Mouse (Mus musculus) adrenal gland, postnatal 10 days (tissue): ENCODE data around the gene Pde1a. TPM values are rescaled to one million over a fixed set of nuclear protein-coding genes. Genes with fewer than 3 reads are reported as not detected.

Experiments used
- DNase-seq: peaks from one replicate; pipeline ENCODE4 v3.0.0; 2021; ENCODE audit warnings: mixed read lengths
- long read RNA-seq, 2 experiments: library from polyadenylated mRNA; stranded (forward); transcript quantifications; one replicate each; pipeline ENCODE4 v2.0.0; 2021
- total RNA-seq, 2 experiments: library from RNA; stranded (reverse); gene quantifications; 2 replicates each; pipeline ENCODE4 v1.2.3; 2021

Pde1a gene
- 10 to 100 TPM; 17.4 to 20.3 TPM for total RNA-seq
- long read RNA-seq, experiment 1, partial matches to known transcripts = 0 of 26 reads
- long read RNA-seq, experiment 1, other reads (novel, unspliced or antisense) = 26 of 26 reads
- long read RNA-seq, experiment 2, partial matches to known transcripts = 0 of 12 reads
- long read RNA-seq, experiment 2, other reads (novel, unspliced or antisense) = 12 of 12 reads

DNA sequence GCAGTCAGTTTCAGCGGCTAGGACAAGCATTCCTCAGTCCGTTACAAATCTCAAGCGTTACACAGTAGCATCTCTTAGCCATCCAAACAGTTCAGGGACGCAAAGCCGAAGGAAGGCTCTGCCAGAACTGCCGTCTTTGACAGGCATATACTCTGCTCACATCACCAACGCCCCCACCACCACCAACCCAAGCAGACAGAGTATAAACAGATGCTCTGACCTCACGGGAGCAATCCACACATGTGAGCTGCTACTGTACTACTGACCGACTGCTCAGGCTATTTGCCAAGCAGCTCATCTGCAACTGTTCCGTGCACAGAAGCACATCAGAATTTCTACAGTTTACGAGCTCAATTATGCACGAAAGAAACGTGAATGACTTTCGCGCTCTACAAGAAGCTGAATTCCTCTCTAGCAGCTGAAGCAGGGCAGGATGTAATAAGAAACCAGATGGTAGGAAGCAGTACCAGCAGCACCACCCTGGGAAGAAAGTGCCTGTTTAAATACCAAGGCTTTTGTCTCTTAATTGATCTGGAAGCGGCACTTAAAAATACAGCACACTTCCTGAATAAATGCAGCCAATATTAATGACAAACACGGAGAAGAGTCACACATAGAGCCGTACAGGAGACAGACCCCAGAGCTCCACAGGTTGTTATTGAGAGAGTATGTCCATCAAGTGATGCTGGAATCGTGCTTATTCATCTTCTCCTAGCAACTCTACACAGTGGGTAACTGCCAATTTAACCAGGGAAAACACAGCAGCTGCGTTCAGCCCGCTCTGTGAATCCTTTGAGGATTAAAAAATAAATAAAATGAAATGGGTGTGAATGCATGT, at the start of gene Pde1a:
Gene Pde1a (minus strand): TSS at position 598 of the 838 bp plus-strand sequence.
- DNase-seq = no peak

DNA sequence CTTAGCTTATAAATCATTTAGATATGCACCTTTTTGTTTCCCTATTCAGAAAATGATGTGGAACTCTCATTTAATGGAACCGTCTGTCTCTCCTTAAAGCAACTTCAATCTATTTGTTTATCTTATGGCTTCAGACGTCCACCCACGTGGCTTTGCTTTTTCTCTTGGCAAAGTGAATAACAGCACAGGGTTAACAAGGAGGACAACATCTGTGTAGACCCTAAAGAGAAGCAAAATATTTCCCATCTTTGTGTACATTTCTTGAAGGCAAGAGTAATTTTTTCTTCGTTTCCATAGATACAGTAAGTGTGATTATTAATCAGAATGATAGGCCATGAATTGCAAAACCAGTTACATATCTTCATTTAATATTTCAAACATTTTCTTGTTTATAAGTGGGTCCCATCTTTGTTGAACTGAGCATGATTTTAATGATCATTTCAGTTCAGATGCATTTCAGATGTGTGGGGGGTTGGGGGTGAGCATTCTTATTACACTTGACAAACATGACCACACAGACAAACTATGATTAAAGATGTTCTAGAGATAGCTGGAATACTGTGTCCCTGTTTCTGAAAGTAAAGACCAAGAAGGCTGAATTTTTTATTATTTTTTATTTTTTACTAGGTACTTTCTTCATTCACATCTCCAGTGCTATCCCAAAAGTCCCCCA, 49.5 kb upstream of the Pde1a start:
- DNase-seq = no peak

DNA sequence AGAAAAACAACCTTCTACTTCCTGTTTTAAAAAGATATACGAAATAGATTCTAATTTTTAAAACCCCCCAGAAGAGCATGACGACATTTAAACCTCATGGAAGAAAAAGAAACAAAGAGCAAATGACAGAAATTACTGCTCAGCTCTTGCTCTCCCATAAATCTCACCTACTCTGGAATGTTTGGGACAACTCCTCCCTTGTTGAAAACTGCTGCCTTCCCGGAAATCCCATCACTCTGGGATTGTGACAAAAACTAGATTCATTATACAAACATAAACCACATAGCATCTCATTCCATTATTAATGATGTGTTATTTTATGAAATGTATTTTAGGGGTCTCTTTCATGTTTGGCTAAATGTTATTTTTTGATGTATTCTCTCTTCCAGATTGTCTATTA, 48.9 kb upstream of the Pde1a start:
- no peak for DNase-seq

DNA sequence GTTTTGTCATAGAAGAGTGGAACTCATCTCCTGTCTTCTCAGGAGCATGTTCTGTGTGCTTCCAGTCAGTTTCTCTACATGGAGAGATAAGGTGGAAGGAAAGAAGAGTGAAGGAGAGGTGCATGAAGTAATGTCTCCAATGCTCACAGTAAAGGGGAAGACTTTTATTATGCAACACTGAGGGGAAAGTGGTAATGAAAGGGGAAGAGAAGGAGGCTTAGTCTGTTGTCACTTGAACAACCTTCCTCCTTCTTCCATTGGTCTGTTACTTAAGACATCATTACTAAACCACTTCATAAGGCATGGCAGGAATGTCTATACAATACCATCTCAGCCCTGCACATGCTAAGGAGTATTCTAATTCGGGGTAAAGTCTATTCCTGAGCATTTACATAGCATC, 38.8 kb upstream of the Pde1a start:
- DNase-seq = no peak

DNA sequence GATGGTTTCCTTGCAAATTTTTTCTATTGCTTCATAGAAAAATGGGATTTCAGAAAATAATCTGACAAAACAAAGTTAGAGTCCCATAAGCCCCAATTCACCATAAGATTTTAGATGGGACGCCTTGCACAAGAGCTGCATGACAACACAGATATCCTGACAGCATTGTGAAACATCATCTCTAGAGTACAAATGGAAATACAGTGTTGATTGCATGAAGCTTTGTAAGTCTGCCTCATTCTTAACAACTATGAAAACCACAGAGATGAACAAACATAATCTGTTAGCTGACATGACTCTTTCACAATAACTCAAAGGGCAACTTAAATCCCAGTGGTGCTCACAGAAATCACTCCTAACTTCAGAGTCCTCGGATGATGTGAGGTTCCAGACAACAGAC, 29.5 kb upstream of the Pde1a start:
- no peak for DNase-seq

DNA sequence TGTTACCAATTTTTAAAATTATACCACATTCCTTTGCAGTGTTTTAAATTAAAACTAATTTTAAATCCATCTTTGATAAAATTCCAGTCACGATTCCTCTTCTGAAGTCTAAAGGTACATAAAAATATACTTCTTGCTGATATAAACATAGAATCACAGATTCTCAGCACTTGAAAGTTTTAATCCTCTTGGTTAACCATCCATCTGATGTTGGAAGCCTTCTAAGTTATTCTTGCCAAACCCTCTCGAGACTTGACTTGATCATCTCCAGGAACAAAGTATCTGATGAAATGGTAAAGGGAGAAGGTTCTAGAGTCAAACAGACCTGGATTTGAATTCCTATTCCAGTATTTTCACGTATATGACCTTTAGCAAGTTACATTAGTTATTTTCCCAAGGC, 28.9 kb upstream of the Pde1a start:
- DNase-seq = no peak

DNA sequence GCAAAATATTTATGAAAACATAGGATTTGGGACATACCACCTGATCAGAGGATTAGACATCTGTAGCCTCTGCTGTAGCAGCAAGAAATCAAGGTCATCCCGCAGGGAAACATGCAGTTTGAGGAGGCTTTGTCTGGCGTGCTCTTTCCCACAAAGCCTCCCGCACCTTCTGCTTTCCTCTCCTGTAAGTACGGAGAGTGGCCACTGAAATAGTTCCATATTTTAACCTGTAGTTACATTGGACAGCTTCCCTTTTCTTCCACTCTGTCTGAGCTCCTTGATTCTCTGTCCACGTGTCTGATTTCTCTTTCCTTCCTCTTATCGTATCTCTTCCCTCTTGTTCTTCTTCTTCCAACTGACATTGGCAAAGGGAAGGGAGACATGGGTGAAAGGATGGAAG, 20.8 kb upstream of the Pde1a start:
- DNase-seq = no peak

DNA sequence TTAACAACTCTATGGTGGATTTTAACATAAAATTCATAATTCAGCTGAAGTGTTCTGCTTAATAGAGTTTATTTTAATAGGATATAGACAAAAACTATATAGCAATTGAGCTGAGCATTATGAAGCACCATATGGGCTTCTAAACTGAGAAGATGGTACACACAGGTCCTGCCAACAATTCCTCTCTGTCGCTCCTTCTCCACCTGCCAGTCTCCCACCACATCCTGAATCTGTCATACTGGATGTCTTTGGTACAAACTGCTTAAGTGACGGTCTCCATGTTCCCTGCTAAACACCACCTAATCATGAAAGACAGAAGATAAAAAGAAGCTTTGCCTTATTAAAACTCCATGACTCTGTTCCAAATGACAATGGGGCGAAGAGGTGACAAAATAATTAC, 20.1 kb upstream of the Pde1a start:
- DNase-seq = no peak

DNA sequence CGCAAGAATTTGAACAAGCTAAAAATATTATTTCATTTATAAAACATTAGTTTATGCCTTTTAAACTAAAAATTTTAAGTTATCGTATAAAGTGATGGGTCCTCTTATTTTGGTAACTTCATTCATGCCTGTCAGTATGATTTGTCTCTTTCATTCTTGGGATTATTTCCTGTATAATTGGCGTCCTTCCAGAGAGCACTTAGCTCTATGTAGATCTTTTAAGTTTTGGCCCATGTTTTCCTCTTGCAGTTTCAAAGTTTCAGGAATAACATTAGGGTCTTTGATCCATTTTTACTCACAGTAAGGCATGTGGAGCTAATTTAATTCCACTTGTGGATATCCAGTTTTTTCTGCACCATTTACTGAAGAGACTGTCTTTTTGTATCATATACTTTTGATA, 5.8 kb upstream of the Pde1a start:
- no peak for DNase-seq

DNA sequence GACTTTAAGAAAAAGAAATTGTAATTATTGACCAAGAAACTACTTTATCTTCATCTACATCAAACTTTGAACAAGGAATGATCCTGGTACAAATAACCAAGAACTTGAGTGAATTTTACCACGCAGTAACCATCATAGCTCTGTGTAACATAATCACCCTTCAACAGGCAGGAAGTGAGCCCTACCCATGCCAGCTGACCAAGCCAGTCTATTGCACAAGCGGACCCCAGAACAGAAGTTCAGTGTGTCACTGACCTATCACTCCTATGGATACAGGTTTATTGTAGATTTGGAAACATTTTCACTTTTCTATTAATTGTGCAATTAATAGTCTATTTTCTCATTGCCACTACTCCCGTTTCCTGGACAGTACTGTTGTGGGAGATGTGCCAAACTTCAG, 3.4 kb upstream of the Pde1a start:
- DNase-seq = no peak

DNA sequence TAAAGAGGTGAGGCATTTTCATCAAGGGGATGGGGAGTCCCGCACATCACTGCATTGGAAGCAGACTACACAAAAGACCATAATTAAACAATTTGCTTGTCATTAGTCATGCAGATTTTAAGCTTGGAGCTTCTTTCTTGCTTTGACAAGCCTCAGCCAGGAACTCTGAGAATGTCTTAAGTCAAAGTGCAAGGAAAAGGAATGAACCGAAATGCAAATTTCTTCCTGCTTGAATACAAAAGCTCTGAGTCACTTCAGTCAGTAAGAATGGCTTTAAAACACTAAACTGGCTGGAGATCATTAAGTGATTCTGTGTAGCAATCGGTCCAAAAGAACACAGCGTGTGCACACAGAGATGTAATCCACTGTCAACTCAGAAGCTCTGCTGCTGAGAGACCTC, 2.6 kb downstream of the Pde1a start:
- no peak for DNase-seq

DNA sequence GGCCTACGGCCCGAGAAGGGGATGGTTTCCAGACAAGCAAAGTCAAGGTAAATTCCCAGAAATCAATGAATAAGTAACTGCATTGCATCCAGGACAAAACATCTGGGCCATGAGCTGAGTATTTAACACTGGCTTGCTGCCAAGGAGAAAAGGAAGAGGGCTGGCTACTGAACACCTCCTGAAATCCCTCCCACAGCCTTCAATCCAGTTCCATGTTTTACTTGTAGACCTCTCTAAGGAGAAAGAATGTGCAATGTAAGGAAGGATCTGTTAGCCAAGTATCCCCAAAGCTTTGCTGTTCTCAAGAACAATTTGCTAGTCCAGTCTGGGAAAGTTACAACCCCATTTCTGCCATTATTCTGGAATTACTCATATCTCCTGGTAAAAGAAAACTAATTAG, 42.4 kb downstream of the Pde1a start:
- no peak for DNase-seq

DNA sequence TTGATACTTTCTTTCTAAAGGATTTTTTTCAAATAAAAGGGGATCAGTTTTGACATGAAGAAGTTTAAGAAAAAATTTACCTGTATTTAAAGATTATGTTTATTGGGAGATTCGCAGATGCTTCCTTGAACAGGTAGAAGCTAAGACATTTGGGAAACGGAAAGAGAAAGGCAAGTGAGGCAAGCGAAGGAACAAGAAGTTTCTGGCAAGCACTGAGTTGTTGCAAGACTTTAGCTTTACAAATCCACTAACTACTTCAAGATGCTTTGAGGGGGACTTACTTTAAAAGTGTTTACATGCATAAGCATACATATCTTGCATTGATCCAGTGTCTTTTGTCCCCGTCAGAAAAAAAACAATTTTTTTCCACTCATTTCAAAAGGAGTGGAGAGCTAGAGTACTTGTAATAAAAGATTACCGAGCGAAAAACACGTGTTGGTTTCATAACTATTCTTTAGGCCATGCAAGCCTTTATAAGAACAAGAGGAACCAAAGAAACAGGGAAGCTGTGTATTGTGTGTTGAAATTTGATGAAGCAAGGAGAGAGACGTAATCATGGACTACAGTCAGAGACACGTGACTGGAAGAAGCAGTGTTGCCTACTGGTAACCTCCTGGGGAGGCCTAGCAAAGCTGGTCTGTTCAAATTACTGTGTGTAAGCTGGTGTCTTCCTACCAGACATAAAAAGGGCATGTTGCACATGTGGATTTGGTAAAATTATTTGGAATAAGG, 49.0 kb downstream of the Pde1a start:
- no peak for DNase-seq

DNA sequence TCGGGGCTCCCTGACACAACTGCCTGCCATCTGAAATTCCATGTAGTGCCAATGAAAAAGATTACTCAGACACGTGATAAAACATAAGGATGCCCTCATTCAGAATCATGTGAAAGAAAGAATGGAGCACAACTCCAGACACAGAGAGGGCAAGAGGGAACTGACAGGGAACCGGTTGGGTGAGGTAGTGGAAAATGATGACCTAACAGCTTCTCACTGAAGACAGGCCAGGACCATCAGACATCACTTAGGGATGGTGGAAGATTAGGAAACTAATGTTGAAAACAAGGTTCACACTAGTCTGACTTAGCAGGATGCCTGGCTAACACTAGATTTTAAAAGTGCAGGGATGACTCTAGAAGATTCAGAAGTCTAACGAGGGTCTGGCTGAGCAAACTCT, 49.6 kb downstream of the Pde1a start:
- DNase-seq = no peak

DNA sequence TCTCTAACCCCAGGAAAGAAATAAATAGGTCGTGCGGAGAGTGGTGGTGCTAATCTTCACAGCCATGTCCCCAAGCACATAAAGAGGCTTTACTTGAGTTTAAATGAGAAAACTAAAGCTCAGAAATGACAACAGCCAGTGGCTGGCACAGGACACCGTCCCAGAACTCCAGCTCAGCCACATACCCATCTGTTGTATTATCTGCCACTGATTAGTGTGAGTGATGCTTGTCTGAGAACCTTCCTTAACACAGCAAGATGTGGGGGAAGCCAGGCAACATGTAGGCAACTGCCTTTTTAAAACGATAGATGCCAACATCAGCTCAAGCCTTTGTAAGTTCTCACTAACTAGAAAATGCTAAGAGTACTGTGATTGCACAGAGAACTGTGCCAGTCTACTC, 52.9 kb downstream of the Pde1a start:
- no peak for DNase-seq

DNA sequence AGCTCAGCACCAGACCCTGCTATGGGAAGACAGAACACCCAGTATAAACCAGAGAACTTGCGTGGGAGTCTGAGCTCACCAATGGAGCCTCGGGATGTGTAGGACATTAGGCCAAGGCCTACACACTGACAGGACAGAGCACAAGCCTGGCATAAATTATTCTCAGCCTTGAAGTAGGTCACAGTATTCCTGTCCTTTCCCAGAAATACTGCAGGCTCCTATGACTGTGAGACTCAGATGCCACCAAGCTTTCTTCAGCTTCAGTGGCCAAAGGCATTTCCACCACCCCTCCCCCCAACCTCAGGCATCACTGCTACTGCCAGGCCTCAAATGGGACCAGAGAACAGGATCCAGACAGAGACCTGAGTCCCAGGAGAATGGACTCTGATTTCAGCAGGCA, 54.7 kb downstream of the Pde1a start:
- DNase-seq = no peak

DNA sequence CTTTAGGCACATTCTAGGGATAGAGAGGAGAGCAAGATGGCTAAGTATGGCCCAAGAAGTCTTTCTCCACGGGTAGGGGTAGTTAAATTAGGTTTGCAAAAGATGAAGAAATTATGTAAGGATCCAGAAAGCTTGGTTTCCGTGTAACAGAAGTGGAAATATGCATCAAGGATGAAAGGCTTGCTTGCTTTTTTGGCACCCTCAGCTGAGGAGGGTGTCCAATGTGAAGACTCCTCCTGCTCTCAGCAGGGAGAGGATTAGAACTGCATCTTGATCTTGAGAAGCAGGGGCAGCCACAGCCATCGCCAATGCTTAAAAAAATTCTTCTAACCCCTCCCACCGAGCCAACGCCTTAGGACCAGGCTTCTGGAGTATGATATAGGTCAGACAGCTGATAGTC, 55.2 kb downstream of the Pde1a start:
- no peak for DNase-seq

DNA sequence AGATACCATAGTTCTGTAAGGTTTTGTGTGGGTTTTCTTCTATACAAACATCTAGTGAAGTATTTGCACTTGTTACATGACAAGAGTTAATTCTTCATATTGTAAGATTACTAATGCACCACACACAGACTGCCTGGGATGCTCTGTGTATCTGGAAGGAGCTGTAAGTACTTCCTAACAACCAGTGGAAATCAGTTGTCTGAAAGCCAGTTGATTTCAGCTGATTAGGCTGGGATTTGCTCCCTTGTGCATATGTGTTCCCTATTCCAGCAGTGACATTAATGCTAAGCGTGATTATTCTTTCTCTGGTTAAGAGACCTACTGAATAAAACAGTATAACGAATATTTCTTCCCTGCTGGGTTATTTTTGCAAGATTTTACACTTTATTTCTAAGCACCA, 55.8 kb downstream of the Pde1a start:
- DNase-seq = no peak

DNA sequence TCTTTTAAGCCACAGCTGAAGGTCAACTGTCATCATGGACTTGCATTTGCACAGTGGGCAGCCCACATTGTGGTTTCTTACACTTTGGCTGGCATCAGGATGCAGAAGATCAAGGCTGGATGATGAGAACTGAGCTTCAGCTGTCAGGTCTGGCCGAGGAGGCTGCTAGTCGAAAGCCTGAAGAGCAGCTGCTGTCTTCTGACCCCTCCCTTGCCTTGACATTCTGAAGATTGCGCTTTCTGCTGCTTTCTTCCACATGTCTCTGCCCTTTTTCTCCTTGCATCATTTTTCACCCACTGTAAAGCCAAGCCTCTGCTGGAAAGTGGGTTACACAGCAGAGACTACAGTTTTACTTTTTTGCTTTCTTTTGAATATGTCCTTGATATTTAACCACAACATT, 59.5 kb downstream of the Pde1a start:
- DNase-seq = peak; percentile 37

DNA sequence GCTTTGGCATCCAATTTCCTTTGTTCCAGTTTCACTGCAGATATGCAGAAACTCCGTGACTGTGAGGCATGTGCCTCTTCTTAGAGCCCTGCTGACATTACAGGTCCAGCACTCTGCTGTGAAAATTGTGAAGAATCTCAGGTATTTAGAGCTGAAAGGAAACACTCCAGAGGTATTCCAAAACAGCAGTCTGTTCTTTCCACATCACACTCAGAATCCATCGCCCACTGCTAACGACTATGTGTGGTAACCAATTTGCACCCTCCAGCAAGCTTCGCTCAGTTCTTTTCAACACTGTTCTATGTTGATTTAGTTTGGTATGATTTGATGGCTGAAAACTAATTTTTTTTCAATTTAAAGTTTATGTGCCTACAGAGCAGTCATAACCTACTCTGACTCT, 62.8 kb downstream of the Pde1a start:
- no peak for DNase-seq

DNA sequence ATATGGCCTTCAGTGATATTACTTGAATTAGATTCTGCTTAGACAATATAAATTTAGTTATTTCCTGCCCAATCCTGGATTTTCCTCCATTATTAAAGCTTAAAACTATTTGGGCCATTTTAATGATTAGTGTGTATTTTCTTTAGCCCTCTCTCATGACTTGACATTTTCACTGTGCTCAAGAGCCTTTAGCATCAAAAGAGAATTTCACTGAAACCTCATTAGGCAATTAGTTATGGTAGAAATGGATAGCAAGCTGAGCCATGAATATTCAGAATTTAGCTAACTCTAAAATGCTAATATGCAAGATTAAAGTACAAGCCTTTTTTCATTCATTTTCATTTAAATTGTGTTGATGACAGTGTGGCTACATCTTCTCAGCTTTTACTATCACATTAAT, 73.2 kb downstream of the Pde1a start:
- no peak for DNase-seq

DNA sequence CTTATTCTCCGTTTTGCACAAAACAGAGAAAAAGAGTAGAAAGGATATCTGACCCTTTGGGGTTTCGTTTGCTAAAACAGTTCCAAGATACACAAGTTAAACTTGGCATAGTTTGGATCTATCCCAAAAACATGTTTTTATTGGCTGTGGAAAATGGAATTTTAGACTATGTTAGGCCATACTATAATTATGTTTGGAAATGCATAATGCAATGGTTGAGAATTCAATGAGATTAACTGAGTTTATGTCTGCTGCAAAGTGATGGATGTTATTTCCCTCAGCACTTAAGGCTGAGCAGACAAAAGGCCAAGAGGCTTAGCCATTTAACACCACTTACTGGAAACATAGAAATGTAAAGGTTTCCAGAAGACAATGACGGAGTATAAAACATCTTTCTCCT, 75.2 kb downstream of the Pde1a start:
- no peak for DNase-seq
